Mouse (Mus musculus): ENCODE measurements at regions not wholly inside any gene's neighbourhood (a gene's known extent, or its start where the extent isn't known, plus 50 kb on each side); places are given as distances from the start of the nearest gene placed in this dataset.
A peak's percentile ranks its signal among the peaks of the same experiment; 100 is the strongest.

GRCm38 (mm10) chr2:124920265-124920664 is 147.7 kb upstream of the Slc24a5 start:
- H3K4me1 ChIP-seq (replicated peaks): no peaks in the 10 kb centered on the region
- no peak overlapping the region for H3K4me3 ChIP-seq
- no peaks in the 10 kb centered on the region for H3K27me3 ChIP-seq
- no peak overlapping the region for H3K4me2 ChIP-seq
- H3K27ac ChIP-seq (replicated peaks): no peak overlapping the region
- H3K9ac ChIP-seq: no peak overlapping the region
- no peaks in the 10 kb centered on the region for H3K36me3 ChIP-seq
- no peaks in the 10 kb centered on the region for H3K9me3 ChIP-seq
- no peak for ATAC-seq (ENCODE audit: low FRiP score, low read depth)
- 73% methylated on average over 2 of the region's 2 CpGs for WGBS

- Histone ChIP-seq H3K27me3 (no peaks in the 10 kb centered on the region), H3K4me3 (no peak overlapping the region), H3K4me2 (no peak overlapping the region), H3K36me3 (no peaks in the 10 kb centered on the region), H3K27ac (replicated peaks) (no peak overlapping the region), H3K9me3 (no peaks in the 10 kb centered on the region), H3K9ac (no peak overlapping the region), H3K4me1 (replicated peaks) (0 out of 2 replicates have a peak, but pooled peaks cover 5% of the 10 kb centered on the region)
- WGBS: 89% methylated on average over 10 of the region's 10 CpGs
- ATAC-seq (ENCODE audit: low FRiP score, low read depth): peak; percentile 87
Observed at GRCm38 (mm10) chr2:124927882-124928758, 139.8 kb upstream of the Slc24a5 start.

GRCm38 (mm10) chr2:124928759-124929113 is 139.2 kb upstream of the Slc24a5 start:
- H3K36me3 ChIP-seq: no peaks in the 10 kb centered on the region
- no peak overlapping the region for H3K4me3 ChIP-seq
- no peaks in the 10 kb centered on the region for H3K9me3 ChIP-seq
- ATAC-seq (ENCODE audit: low FRiP score, low read depth): 0 out of 2 replicates have a peak, but pooled peaks have one; percentile 19
- H3K4me2 ChIP-seq: no peak overlapping the region
- no peak overlapping the region for H3K9ac ChIP-seq
- H3K27ac ChIP-seq (replicated peaks): no peak overlapping the region
- no peaks in the 10 kb centered on the region for H3K27me3 ChIP-seq
- H3K4me1 ChIP-seq (replicated peaks): 0 out of 2 replicates have a peak, but pooled peaks cover 5% of the 10 kb centered on the region
- WGBS: 86% methylated on average over 5 of the region's 5 CpGs

- no peaks in the 10 kb centered on the region for H3K36me3 ChIP-seq
- H3K4me1 ChIP-seq (replicated peaks): 0 out of 2 replicates have a peak, but pooled peaks cover 5% of the 10 kb centered on the region
- no peak overlapping the region for H3K27ac ChIP-seq (replicated peaks)
- 37% methylated on average over 7 of the region's 7 CpGs for WGBS
- no peaks in the 10 kb centered on the region for H3K27me3 ChIP-seq
- H3K4me3 ChIP-seq: no peak overlapping the region
- H3K9ac ChIP-seq: no peak overlapping the region
- no peak overlapping the region for H3K4me2 ChIP-seq
- H3K9me3 ChIP-seq: no peaks in the 10 kb centered on the region
- no peak for ATAC-seq (ENCODE audit: low FRiP score, low read depth)
Observed at GRCm38 (mm10) chr2:124930719-124931118, 137.2 kb upstream of the Slc24a5 start.

GRCm38 (mm10) chr2:124932566-124932965 is 135.4 kb upstream of the Slc24a5 start:
- WGBS: 63% methylated on average over 6 of the region's 6 CpGs
- H3K4me1 ChIP-seq (replicated peaks): 0 out of 2 replicates have a peak, but pooled peaks cover 5% of the 10 kb centered on the region
- no peak for ATAC-seq (ENCODE audit: low FRiP score, low read depth)

GRCm38 (mm10) chr2:124933876-124934275 is 134.0 kb upstream of the Slc24a5 start:
- WGBS: 55% methylated on average over 1 of the region's 1 CpGs
- Histone ChIP-seq H3K27me3 (no peaks in the 10 kb centered on the region), H3K36me3 (no peaks in the 10 kb centered on the region)

More at GRCm38 (mm10) chr2:124932566-124932965, 135.4 kb upstream of the Slc24a5 start:
- no peaks in the 10 kb centered on the region for H3K27me3 ChIP-seq
- H3K36me3 ChIP-seq: no peaks in the 10 kb centered on the region
- H3K27ac ChIP-seq (replicated peaks): no peak overlapping the region
- H3K9me3 ChIP-seq: no peaks in the 10 kb centered on the region
- H3K4me3 ChIP-seq: no peak overlapping the region
- H3K9ac ChIP-seq: no peak overlapping the region
- H3K4me2 ChIP-seq: no peak overlapping the region

GRCm38 (mm10) chr2:124948263-124948781 is 119.6 kb upstream of the Slc24a5 start:
- no peak overlapping the region for H3K27ac ChIP-seq (replicated peaks)
- WGBS: 26% methylated on average over 2 of the region's 2 CpGs
- no peaks in the 10 kb centered on the region for H3K9me3 ChIP-seq
- peaks cover 9% of the 10 kb centered on the region; the same call in 1 of the 2 replicates for H3K4me1 ChIP-seq (replicated peaks)
- no peak overlapping the region for H3K4me3 ChIP-seq
- H3K27me3 ChIP-seq: no peaks in the 10 kb centered on the region
- H3K36me3 ChIP-seq: no peaks in the 10 kb centered on the region
- H3K4me2 ChIP-seq: no peak overlapping the region
- H3K9ac ChIP-seq: no peak overlapping the region
- peak; percentile 19; the same call in 1 of the 2 replicates for ATAC-seq (ENCODE audit: low FRiP score, low read depth)

More at GRCm38 (mm10) chr2:124933876-124934275, 134.0 kb upstream of the Slc24a5 start:
- Histone ChIP-seq H3K4me3 (no peak overlapping the region), H3K27ac (replicated peaks) (no peak overlapping the region), H3K4me2 (no peak overlapping the region), H3K9ac (no peak overlapping the region), H3K4me1 (replicated peaks) (0 out of 2 replicates have a peak, but pooled peaks cover 5% of the 10 kb centered on the region), H3K9me3 (no peaks in the 10 kb centered on the region)
- ATAC-seq (ENCODE audit: low FRiP score, low read depth): no peak

- no peaks in the 10 kb centered on the region for H3K36me3 ChIP-seq
- H3K27ac ChIP-seq (replicated peaks): no peak overlapping the region
- no peak overlapping the region for H3K9ac ChIP-seq
- ATAC-seq (ENCODE audit: low FRiP score, low read depth): peak; percentile 73; the same call in 1 of the 2 replicates
- H3K4me3 ChIP-seq: no peak overlapping the region
- H3K4me2 ChIP-seq: no peak overlapping the region
- H3K4me1 ChIP-seq (replicated peaks): peaks cover 9% of the 10 kb centered on the region; the same call in 1 of the 2 replicates
- no peaks in the 10 kb centered on the region for H3K9me3 ChIP-seq
- 33% methylated on average over 9 of the region's 9 CpGs for WGBS
- H3K27me3 ChIP-seq: no peaks in the 10 kb centered on the region
Observed at GRCm38 (mm10) chr2:124948812-124949211, 119.1 kb upstream of the Slc24a5 start.

- H3K9ac ChIP-seq: no peak overlapping the region
- H3K4me2 ChIP-seq: no peak overlapping the region
- WGBS: 49% methylated on average over 4 of the region's 4 CpGs
- H3K36me3 ChIP-seq: no peaks in the 10 kb centered on the region
- H3K27me3 ChIP-seq: no peaks in the 10 kb centered on the region
- H3K4me3 ChIP-seq: no peak overlapping the region
- H3K27ac ChIP-seq (replicated peaks): no peak overlapping the region
- H3K9me3 ChIP-seq: no peaks in the 10 kb centered on the region
- peaks cover 9% of the 10 kb centered on the region; the same call in 1 of the 2 replicates for H3K4me1 ChIP-seq (replicated peaks)
- no peak for ATAC-seq (ENCODE audit: low FRiP score, low read depth)
Observed at GRCm38 (mm10) chr2:124952212-124952611, 115.7 kb upstream of the Slc24a5 start.

GRCm38 (mm10) chr2:124953015-124953414 is 114.9 kb upstream of the Slc24a5 start:
- no peaks in the 10 kb centered on the region for H3K9me3 ChIP-seq
- H3K4me2 ChIP-seq: no peak overlapping the region
- no peaks in the 10 kb centered on the region for H3K27me3 ChIP-seq
- ATAC-seq (ENCODE audit: low FRiP score, low read depth): no peak
- no peak overlapping the region for H3K27ac ChIP-seq (replicated peaks)
- peaks cover 9% of the 10 kb centered on the region; the same call in 1 of the 2 replicates for H3K4me1 ChIP-seq (replicated peaks)
- no peak overlapping the region for H3K9ac ChIP-seq
- H3K36me3 ChIP-seq: no peaks in the 10 kb centered on the region
- 59% methylated on average over 5 of the region's 5 CpGs for WGBS
- H3K4me3 ChIP-seq: no peak overlapping the region

GRCm38 (mm10) chr2:124955843-124956242 is 112.1 kb upstream of the Slc24a5 start:
- no peaks in the 10 kb centered on the region for H3K9me3 ChIP-seq
- H3K27me3 ChIP-seq: no peaks in the 10 kb centered on the region
- no peak overlapping the region for H3K27ac ChIP-seq (replicated peaks)
- no peak overlapping the region for H3K4me2 ChIP-seq
- 42% methylated on average over 7 of the region's 7 CpGs for WGBS
- H3K9ac ChIP-seq: no peak overlapping the region
- 0 out of 2 replicates have a peak, but pooled peaks cover 3% of the 10 kb centered on the region for H3K4me1 ChIP-seq (replicated peaks)
- no peak overlapping the region for H3K4me3 ChIP-seq
- no peaks in the 10 kb centered on the region for H3K36me3 ChIP-seq
- no peak for ATAC-seq (ENCODE audit: low FRiP score, low read depth)

GRCm38 (mm10) chr2:124959431-124959830 is 108.5 kb upstream of the Slc24a5 start:
- no peak for ATAC-seq (ENCODE audit: low FRiP score, low read depth)
- Histone ChIP-seq H3K4me3 (no peak overlapping the region), H3K36me3 (no peaks in the 10 kb centered on the region), H3K4me1 (replicated peaks) (no peaks in the 10 kb centered on the region), H3K9me3 (no peaks in the 10 kb centered on the region), H3K27ac (replicated peaks) (no peak overlapping the region), H3K27me3 (no peaks in the 10 kb centered on the region), H3K9ac (no peak overlapping the region), H3K4me2 (no peak overlapping the region)
- WGBS: 85% methylated on average over 5 of the region's 5 CpGs

All from hindbrain, embryonic 15.5 days (tissue).